Mouse (Mus musculus) limb, embryonic 10.5 days (tissue): ENCODE results near the gene Mfng. TPM values are rescaled to one million over a fixed set of nuclear protein-coding genes. Genes with fewer than 3 reads are reported as not detected.

Source experiments
- DNase-seq: peaks from one replicate; pipeline ENCODE4 v3.0.0-alpha.2; 2017; ENCODE audit warnings: low spot score
- H3K27ac ChIP-seq: fragments of 300-500 bp; sonication (generic); 2 replicates; pipeline ENCODE4 v1.5.1; 2016; ENCODE audit warnings: mild to moderate bottlenecking
- H3K27me3 ChIP-seq: fragments of 300-500 bp; sonication (generic); 2 replicates; pipeline ENCODE4 v1.6.1; 2016; ENCODE audit warnings: low read depth, mild to moderate bottlenecking; ENCODE audit not compliant: poor library complexity, severe bottlenecking
- H3K36me3 ChIP-seq: fragments of 300-500 bp; sonication (generic); 2 replicates; pipeline ENCODE4 v1.6.1; 2016; ENCODE audit warnings: mild to moderate bottlenecking, moderate library complexity
- H3K4me1 ChIP-seq: fragments of 300-500 bp; sonication (generic); 2 replicates; pipeline ENCODE4 v1.6.1; 2016
- H3K4me3 ChIP-seq: fragments of 300-500 bp; sonication (generic); 2 replicates; pipeline ENCODE4 v1.5.1; 2016; ENCODE audit warnings: mild to moderate bottlenecking, moderate library complexity
- H3K9me3 ChIP-seq: fragments of 300-500 bp; sonication (generic); replicated peaks from 2 replicates; pipeline ENCODE4 v1.6.1; 2016; ENCODE audit warnings: mild to moderate bottlenecking
- WGBS: fragments of 180-500 bp; shearing (Covaris S2); methylation state at CpG from one replicate; pipeline ENCODE4 v1.1.7; 2016; 5-methylcytosine and 5-hydroxymethylcytosine counted together
- polyA plus RNA-seq: library from polyadenylated mRNA; unstranded; fragments of >200 nt; fragmentation: Nextera tagmentation; extraction: Ambion mirVana; gene quantifications from 2 replicates; pipeline ENCODE4 v1.2.1, GENCODE M21; 2016

Gene Mfng
- polyA plus RNA-seq: 11.1 and 13.1 TPM in 2 replicates

- H3K27me3 ChIP-seq: peaks cover 22% of the 10 kb centered on the region
- no peaks in the 10 kb centered on the region for H3K9me3 ChIP-seq
- peak within 1 kb of the TSS; percentile 54 for H3K27ac ChIP-seq
- H3K36me3 ChIP-seq: peaks cover 16% of the 10 kb centered on the region
- peak; percentile 70 for DNase-seq
- H3K4me3 ChIP-seq: peak within 1 kb of the TSS; percentile 29
- WGBS: 3% methylated on average over 11 of the region's 11 CpGs
- peaks cover 47% of the 10 kb centered on the region for H3K4me1 ChIP-seq
These were observed at the start of gene Mfng for GRCm38 (mm10) chr15:78773290-78773729. TSS of gene Mfng (minus strand) at chr15:78773475.

GRCm38 (mm10) chr15:78816074-78816391, 42.8 kb upstream of the Mfng start:
- Histone ChIP-seq H3K27ac (no peak overlapping the region), H3K4me1 (peaks cover 5% of the 10 kb centered on the region; the same call in 1 of the 2 replicates), H3K9me3 (no peaks in the 10 kb centered on the region), H3K36me3 (no peaks in the 10 kb centered on the region), H3K4me3 (no peak overlapping the region), H3K27me3 (peaks cover 9% of the 10 kb centered on the region)
- 65% methylated on average over 6 of the region's 6 CpGs for WGBS
- DNase-seq: no peak

DNA sequence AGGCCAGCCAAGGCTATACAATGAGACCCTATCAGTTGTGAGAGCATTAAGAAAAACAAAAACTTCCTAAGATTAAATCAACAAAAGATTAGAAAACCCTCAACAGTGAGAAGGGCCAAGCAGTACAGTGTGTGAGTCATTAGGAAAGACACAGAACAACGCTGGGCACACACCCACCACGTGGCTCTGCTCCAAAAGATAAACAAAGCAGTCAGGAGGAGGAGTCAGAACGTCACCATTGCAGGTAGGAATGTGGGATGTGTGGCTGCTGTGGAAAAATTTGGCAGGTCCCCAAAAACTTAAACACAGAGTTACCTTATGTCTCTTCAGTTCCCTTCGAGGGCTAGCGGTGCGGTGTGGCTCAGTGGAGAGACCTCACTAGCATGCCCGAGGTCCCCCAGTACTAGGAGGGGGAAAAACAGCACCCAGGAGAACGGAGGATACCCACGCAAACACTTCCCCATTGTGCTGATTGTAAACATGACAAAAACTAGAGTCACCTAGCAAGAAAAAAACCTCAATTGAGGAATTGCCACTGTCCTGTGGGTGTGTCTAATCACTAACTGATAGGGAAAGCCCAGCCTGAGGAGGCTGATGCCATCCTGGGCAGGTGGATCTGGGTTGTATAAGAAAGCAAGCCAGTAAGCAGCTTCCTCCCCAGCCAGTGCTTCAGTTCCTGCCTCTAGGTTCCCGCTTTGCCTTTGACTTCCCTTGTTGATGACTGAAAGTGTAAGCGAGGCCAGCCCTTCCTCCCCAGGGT, 42.2 kb upstream of the Mfng start:
- 57% methylated on average over 11 of the region's 11 CpGs for WGBS
- Histone ChIP-seq H3K4me3 (no peak overlapping the region), H3K9me3 (no peaks in the 10 kb centered on the region), H3K27ac (no peak overlapping the region), H3K27me3 (peaks cover 4% of the 10 kb centered on the region; the same call in 1 of the 2 replicates), H3K4me1 (peaks cover 2% of the 10 kb centered on the region; the same call in 1 of the 2 replicates), H3K36me3 (no peaks in the 10 kb centered on the region)
- no peak for DNase-seq

DNA sequence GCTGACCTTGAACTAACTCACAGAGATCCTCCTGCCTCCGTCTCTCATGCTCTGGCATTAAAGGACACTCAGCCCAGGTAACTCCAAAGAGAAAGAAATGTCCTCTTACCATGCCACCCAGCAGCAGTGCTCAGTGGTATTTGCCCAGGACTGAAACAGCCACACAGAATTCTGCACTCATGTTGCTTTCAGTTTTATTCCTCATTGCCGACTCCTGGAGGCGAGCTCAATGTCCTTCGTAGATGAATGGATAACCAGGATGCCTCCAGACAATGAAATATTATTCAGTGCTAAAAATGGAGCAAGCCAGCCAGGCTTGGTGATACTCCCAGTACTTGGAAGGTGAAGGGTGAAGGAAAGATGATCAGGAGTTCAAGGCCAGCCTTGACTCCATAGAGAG, 40.3 kb upstream of the Mfng start:
- Histone ChIP-seq H3K27ac (no peak overlapping the region), H3K27me3 (peaks cover 14% of the 10 kb centered on the region), H3K9me3 (no peaks in the 10 kb centered on the region), H3K4me3 (no peak overlapping the region), H3K36me3 (no peaks in the 10 kb centered on the region), H3K4me1 (peaks cover 10% of the 10 kb centered on the region)
- DNase-seq: no peak
- 94% methylated on average over 4 of the region's 4 CpGs for WGBS

DNA sequence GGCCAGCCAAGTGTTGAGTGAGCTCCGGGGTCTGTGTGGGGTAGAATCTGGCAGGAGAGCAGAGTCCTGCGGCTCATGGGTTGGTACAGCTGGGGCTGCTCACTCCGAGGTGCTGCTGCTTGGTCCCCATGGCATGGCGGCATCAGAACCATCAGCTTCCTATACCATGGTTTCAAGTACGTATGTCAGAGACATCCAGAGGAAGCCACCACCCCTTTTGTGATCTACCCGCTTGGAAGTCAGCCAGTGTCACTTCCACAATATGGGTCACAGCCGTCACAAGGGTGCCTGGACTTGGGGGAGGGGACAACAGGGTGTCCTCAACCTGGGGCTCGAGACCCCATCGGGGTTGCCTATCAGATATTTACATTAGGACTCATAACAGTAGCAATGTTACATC, 36.9 kb upstream of the Mfng start:
- H3K4me3 ChIP-seq: no peak overlapping the region
- no peak overlapping the region for H3K27ac ChIP-seq
- WGBS: 89% methylated on average over 9 of the region's 9 CpGs
- peaks cover 16% of the 10 kb centered on the region for H3K4me1 ChIP-seq
- peaks cover 48% of the 10 kb centered on the region for H3K27me3 ChIP-seq
- H3K9me3 ChIP-seq: no peaks in the 10 kb centered on the region
- DNase-seq: no peak
- H3K36me3 ChIP-seq: no peaks in the 10 kb centered on the region

DNA sequence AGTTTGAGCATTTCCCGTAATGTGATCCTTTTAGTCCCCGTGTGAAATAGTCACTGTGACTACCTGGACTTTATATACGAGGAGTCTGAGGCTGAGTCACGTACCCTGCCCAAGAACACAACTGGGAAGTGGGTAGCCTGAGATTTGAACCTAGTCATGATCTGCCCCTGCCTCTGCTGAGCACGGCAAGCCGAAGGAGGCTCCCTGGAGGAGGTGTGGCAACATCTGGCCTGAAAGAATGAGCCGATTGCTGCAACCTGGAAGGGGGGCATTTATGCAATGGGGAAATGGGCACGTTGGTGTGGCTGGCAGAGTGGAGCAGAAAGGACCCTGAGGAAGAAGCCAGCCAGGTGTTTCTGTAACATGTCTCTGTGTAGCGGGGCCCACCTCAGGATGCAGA, 36.5 kb upstream of the Mfng start:
- Histone ChIP-seq H3K27me3 (peaks cover 52% of the 10 kb centered on the region), H3K36me3 (no peaks in the 10 kb centered on the region), H3K9me3 (no peaks in the 10 kb centered on the region), H3K4me1 (peaks cover 16% of the 10 kb centered on the region), H3K27ac (no peak overlapping the region), H3K4me3 (no peak overlapping the region)
- 67% methylated on average over 9 of the region's 9 CpGs for WGBS
- no peak for DNase-seq

- Histone ChIP-seq H3K27me3 (peaks cover 60% of the 10 kb centered on the region), H3K36me3 (no peaks in the 10 kb centered on the region), H3K4me3 (no peak overlapping the region), H3K27ac (no peak overlapping the region), H3K9me3 (no peaks in the 10 kb centered on the region), H3K4me1 (peaks cover 23% of the 10 kb centered on the region)
- no peak for DNase-seq
- 62% methylated on average over 2 of the region's 2 CpGs for WGBS
These were observed 35.7 kb upstream of the Mfng start for GRCm38 (mm10) chr15:78808980-78809379.

- Histone ChIP-seq H3K36me3 (no peaks in the 10 kb centered on the region), H3K4me1 (peaks cover 42% of the 10 kb centered on the region), H3K27ac (no peak overlapping the region; the same call in 1 of the 2 replicates), H3K9me3 (no peaks in the 10 kb centered on the region), H3K4me3 (no peak overlapping the region), H3K27me3 (peaks cover 78% of the 10 kb centered on the region)
- WGBS: 67% methylated on average over 3 of the region's 3 CpGs
- no peak for DNase-seq
These were observed 33.9 kb upstream of the Mfng start for GRCm38 (mm10) chr15:78807141-78807540.

GRCm38 (mm10) chr15:78806614-78807013, 33.3 kb upstream of the Mfng start:
- Histone ChIP-seq H3K27me3 (peaks cover 84% of the 10 kb centered on the region), H3K36me3 (no peaks in the 10 kb centered on the region), H3K27ac (no peak overlapping the region), H3K4me1 (peaks cover 47% of the 10 kb centered on the region), H3K4me3 (no peak overlapping the region), H3K9me3 (no peaks in the 10 kb centered on the region)
- no peak for DNase-seq
- 39% methylated on average over 2 of the region's 2 CpGs for WGBS

DNA sequence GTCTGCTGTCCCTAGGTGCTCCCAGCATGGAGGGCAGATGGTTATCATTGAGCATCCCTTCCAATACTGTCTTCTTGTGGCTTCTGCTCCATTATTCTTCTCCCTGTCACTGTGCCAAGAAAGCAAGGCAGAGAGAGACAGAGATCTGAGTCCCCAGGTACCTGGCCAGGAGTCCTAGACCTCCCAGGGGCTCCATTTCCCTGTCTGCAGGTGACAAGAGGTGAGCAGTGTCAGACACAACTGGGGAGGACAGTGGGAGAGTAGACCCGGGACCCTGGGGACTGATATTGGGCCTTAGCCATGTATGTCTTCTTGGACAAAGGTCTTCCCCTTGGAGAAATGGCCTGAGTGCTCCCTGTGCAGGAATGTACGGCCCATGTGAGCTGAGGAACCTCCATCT, 32.1 kb upstream of the Mfng start:
- H3K27me3 ChIP-seq: peaks cover 96% of the 10 kb centered on the region
- no peak overlapping the region for H3K4me3 ChIP-seq
- no peak overlapping the region for H3K27ac ChIP-seq
- peaks cover 48% of the 10 kb centered on the region for H3K4me1 ChIP-seq
- H3K36me3 ChIP-seq: no peaks in the 10 kb centered on the region
- H3K9me3 ChIP-seq: no peaks in the 10 kb centered on the region
- no peak for DNase-seq
- WGBS: 79% methylated on average over 2 of the region's 2 CpGs

- Histone ChIP-seq H3K4me1 (peaks cover 39% of the 10 kb centered on the region), H3K9me3 (no peaks in the 10 kb centered on the region), H3K27me3 (peaks cover 97% of the 10 kb centered on the region), H3K36me3 (no peaks in the 10 kb centered on the region), H3K4me3 (no peak overlapping the region), H3K27ac (no peak overlapping the region)
- no peak for DNase-seq
- WGBS: 7% methylated on average over 6 of the region's 6 CpGs
These were observed 31.1 kb upstream of the Mfng start for GRCm38 (mm10) chr15:78804326-78804725.

- no peak overlapping the region for H3K27ac ChIP-seq
- H3K4me3 ChIP-seq: no peak overlapping the region
- H3K4me1 ChIP-seq: peaks cover 42% of the 10 kb centered on the region
- peaks cover 99% of the 10 kb centered on the region for H3K27me3 ChIP-seq
- H3K36me3 ChIP-seq: no peaks in the 10 kb centered on the region
- WGBS: 5% methylated on average over 8 of the region's 8 CpGs
- DNase-seq: no peak
- H3K9me3 ChIP-seq: no peaks in the 10 kb centered on the region
These were observed 30.2 kb upstream of the Mfng start for GRCm38 (mm10) chr15:78803499-78803900.

GRCm38 (mm10) chr15:78802776-78803391, 29.6 kb upstream of the Mfng start, which contains the start of gene Card10:
TSS of gene Card10 (minus strand) at chr15:78803042.
- WGBS: 2% methylated on average over 69 of the region's 70 CpGs
- peak within 1 kb of the TSS; percentile 70 for H3K27ac ChIP-seq
- H3K4me3 ChIP-seq: peak within 1 kb of the TSS; percentile 59
- DNase-seq: peak; percentile 67
- no peaks in the 10 kb centered on the region for H3K9me3 ChIP-seq
- H3K4me1 ChIP-seq: peaks cover 48% of the 10 kb centered on the region
- peaks cover 99% of the 10 kb centered on the region for H3K27me3 ChIP-seq
- no peaks in the 10 kb centered on the region for H3K36me3 ChIP-seq
